Mouse (Mus musculus): Measurements from ENCODE around the gene Klc1. TPM values are rescaled to one million over a fixed set of nuclear protein-coding genes. Genes with fewer than 3 reads are reported as not detected.

Klc1 gene
- total RNA-seq, 2 experiments from 2014 or later, result 159 to 169 TPM

DNA sequence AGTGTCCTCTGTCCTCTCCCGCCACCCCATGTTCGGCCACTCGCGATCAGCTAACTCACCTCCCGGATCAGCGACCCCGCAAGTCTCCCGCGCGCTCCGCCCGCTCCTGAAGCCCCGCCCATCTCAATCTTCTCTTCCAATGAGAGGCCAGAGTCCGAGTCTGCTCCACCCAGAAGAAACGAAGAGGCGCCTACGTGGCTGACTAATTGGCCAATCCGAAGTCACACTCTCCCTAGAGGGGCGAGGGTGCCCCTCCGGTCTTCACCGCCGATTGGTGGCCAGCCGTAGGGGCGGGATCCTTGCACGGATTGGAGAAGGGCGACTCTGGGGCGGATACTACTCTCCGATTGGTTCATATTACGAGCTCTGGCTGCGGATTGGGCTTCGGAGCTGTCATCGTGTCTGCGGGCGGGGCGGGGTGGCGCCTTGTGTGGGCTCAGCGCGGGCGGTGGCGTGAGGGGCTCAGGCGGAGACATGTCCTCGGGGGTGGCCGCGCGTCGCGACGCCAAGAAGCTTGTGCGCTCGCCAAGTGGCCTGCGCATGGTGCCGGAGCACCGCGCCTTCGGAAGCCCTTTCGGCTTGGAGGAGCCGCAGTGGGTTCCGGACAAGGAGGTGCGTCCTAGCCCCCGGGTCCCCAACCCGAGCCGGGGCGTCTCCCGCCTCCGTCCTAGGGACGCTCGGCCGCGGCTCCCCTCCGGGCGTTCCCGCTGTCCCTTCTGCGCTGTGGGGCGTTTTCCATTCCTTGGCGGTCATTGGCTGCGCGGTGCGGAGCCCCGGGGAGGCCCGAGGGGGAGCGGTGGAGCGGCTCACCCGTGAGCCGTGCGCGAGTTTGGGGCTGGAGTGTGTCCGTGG is 55.3 kb downstream of the Klc1 start, which contains the start of the genes Xrcc3 and Zfyve21:
Gene Xrcc3 (minus strand): TSS at position 108 of the 852 bp plus-strand sequence.
Gene Zfyve21 (plus strand): TSS at position 405 of the 852 bp plus-strand sequence.
- peak; percentile 98 for DNase-seq

DNA sequence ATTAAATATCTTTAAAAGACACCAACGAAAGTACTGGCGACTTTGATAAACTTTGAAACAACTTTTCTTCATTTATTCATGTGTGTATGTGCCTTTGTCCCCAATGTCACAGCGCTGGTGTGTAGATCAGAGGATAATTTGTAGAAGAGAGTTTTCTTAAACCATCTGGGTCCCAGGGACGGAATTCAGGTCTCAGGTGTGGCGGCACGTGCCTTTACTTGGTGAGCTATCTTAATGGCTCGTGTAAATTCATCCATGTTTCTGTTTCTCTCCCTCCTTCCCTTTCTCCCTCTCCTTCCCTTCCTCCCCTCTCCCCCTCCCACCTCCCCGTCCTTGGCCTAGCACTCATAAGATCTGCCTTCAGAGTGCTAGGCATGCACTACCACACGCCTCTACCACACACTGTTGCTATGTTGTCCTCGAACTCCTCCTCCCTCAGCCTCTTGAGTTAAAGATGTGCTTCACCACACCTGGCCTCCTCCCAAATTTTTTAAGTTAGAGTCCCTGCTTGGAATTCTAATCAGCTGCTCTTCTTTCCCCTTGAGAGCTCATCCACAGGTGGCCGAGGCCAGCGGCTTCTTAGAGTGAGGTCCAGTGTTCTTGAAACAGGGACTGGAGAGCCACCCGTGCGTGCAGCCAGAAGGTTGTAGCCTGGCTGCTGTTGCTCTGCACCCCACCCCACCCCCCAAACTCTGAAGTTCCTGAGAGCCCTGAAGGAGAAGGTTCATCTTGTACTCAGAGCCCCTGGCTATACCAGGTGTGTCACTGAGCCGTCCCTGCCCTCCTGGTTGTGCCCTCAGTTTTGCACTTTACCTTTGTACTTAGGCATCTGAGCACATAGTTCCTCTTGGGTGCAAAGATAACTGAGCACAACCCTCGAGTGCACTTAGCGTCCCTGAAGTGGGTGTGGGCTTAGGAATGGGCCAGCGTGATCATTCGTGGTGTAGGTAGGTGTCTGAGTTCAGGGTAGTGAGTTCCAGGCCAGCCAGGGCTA is 56.4 kb downstream of the Klc1 start:
- DNase-seq, result no peak

DNA sequence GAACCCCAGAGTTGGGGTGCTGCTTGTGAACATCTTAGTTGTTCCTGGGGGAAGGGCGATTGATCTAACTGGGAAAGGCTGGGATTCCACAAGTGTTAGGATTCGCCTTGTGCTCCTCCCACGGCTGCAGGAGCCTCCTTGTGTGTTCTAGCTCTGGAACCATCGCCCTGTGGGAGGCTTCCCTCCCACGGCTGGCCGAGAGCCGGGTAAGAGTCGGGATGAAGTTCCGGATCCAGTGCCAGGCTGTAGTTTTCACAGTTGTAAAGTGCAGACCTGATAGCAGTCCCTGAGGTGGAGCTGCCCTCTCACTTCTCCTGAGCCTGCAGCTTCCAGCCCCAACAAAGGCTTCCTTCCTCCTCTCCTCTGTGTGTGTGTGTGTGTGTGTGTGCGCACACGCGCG is 57.9 kb downstream of the Klc1 start:
- DNase-seq, result peak; percentile 59

DNA sequence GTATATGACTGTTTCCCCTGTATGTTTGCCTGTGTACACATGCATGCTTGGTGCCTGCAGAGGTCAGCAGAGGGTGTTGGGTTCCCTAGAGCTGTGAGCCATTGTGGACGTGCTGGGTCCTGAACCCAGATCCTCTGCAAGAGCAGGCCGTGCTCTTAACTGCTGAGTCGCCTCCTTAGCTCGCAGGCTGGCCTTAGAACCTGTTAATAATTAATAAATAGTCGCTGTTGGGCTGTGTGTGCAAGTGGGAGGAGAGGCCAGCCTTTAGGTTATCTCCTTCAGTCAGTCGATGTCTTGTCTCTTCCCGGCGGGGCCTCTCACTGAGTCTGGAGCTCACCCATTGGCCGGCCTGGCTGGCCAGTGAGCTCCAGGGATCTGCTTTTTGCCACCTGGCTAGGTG is 58.3 kb downstream of the Klc1 start:
- no peak for DNase-seq

DNA sequence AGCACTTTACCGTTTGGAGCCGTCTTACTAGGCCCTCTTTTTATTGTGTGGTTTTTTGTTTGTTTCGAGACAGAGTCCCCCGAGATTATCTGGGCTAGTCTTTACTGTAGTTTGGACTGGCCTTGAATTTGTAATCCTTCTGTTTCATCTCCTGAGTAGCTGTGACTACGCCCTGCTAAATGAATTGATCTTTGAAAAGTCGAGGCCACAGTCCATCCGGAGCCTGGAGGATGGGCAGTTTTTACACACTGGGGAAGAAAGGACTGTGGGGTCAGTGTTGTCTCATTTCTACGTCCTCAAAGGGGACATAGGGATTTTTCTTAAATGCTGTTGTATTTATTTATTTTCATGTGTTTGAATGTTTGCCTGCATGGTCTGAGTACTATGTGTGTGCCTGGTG is 59.3 kb downstream of the Klc1 start:
- no peak for DNase-seq

DNA sequence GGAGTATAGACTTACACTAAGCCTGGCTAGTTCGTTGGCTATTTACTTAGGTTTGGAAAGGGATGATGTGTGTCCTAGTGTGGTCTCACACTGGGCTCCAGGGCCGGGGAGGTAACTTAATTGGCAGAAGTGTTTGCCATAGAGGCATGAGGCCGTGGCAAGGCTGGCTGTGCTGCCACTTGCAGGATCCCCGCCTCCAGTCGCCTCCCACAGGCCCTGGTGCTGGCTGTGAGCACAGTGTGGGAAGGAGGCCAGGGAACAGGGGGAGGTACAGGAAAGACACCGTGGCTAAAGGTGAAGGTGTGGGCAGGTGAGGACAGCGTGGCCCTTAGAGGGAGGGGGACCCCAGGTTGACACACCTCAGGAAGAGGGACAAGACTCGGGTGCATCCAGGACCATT is 61.3 kb downstream of the Klc1 start:
- no peak for DNase-seq

DNA sequence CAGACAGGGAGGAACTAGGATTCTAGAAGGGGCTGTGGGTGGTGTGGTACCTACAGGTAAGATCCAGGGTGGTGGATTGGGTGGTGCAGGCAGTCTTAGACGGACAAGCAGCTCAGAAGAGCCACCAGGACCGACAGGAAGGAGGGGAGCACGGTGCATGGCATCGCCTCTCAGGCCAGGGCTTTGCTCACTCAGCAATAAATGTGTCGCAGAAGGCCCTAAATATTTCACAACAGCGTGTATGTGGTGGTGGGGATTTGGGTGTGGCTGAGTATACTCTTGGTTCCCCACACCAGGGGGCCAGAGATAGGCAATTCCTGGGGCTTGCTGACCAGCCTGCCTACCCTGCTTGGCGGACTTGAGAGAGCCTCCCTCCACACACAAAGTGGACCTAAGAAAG is 62.1 kb downstream of the Klc1 start:
- DNase-seq, result no peak

DNA sequence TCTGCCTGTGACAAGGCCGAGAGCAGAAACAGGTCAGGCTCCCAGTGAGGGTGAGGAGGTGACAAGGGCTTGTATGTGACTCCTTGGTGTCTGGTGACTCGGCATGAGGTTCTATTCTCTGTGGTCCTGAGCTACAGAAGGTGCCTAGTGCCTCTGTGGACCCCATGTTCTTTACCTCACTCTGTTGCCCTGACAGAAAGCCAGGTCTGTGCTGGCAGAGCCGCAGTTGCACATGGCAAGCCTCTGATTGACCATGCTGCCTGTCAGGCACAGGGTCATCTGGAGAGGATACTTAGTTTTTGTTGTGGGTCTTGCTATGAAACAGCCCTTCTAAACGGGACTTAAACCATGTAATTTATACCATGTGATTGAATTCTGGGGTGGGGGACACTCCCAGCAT is 63.3 kb downstream of the Klc1 start:
- no peak for DNase-seq

DNA sequence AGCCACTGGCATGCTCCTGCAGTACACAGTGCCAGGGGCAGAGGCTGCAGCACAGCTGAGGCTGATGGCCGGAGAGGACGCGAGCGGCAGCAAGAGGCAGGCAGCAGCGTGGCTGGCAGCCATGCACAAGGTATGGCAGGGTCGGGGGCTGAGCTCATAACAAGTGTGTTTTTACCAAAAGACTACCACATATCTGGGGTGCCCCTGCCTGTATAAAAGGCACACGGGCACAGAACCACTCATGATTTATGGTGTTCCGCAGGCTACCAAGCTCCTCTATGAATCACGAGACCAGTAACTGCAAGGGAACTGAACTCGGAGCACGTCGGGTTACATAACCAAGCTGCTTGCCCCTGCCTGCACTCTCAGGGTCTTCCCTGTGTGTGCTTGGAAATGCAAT is 68.9 kb downstream of the Klc1 start:
- DNase-seq, result no peak

DNA sequence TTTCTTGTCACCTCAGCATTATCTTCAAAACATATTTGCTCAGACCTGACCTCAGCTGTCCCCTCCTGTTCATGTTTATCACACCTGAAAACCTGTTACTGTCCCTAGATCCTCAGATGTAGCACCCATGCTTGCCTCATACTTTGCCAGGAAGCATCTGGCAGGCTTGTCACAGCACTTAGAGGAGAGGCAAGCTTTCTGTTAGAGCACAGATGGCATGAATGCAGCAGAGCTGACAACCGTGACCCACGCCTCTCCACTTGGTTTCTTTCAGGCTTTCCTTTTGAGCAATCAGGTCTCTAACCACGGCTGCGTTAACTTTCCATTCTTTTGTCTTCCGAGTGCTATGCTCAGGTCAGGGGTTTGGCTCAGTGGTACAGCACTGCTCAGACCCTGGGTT is 70.8 kb downstream of the Klc1 start:
- no peak for DNase-seq

DNA sequence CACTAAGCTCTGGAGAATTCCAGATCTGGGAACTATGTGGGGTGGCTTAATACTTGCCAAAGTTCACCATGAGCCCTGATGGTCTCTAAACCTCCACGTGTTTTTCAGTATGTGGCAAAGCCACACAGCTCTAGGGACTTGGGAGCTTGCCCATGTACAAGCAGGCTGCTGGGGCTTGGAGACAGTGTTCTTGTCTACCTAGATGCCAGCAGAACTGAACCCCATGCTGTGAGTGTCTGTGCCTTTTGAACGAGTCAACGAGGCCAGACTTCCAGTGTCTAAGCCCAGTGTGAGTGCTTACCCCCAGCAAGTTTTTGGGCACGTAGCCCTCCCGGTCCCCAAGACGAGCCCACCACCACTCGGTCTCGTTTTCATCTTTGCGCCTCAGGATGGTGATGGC is 71.3 kb downstream of the Klc1 start:
- no peak for DNase-seq

DNA sequence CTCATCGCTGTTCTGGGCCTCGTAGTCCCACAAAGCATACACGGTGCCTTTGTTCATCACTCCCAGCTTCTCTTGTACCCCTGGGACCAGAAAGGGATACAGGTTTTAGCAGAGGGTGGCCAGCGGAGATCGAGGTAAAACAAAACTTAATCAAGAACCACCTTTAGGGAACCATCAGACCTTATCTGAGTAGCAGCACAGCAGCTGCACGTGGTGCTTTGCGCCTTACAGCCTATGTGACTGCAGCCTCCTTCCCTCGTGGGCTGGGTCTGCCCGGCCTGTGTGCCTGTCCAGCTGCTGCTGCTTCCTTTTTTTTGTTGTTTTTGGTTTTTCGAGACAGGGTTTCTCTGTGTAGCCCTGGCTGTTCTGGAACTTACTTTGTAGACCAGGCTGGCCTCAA is 71.7 kb downstream of the Klc1 start:
- DNase-seq, result no peak

DNA sequence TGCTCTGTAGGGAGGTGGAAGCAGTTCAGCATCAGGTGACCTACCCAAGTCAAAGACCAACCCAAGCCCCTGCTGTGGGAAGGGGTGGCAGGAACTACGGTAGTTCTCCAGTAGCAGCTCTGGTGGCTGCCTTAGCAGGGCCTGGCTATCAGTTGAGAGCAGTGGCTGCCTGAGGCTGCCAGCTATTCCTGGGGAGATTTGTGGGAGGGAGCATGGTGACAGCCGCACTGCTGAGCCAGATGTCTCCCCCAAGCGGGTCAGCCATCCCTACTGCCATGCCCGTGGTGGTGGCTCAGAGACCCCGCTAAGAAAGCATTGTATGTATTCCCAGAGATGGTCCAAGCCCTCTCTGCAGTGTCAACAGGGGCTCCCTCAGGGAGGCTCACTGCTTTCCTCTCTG is 74.0 kb downstream of the Klc1 start:
- DNase-seq, result no peak

DNA sequence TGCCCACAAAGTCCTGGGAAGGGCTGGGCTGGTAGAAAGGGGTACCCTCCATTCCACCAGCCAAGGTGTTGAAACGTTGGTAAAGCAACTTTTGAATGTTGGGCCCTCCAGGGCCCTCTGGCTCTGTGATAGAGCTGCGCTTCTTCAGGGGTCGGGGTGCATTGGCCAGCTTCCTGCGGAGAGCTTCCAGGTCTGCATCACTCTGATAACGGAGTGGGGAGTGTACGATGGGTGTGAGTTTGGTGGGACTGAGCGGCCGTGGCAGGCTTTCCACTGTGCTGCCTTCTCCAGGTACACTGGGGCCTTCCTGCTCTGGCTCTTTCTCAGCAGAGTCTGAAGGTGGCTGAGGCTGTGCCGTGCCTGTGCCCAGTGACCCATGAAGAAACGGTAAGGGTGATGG is 74.8 kb downstream of the Klc1 start:
- no peak for DNase-seq

DNA sequence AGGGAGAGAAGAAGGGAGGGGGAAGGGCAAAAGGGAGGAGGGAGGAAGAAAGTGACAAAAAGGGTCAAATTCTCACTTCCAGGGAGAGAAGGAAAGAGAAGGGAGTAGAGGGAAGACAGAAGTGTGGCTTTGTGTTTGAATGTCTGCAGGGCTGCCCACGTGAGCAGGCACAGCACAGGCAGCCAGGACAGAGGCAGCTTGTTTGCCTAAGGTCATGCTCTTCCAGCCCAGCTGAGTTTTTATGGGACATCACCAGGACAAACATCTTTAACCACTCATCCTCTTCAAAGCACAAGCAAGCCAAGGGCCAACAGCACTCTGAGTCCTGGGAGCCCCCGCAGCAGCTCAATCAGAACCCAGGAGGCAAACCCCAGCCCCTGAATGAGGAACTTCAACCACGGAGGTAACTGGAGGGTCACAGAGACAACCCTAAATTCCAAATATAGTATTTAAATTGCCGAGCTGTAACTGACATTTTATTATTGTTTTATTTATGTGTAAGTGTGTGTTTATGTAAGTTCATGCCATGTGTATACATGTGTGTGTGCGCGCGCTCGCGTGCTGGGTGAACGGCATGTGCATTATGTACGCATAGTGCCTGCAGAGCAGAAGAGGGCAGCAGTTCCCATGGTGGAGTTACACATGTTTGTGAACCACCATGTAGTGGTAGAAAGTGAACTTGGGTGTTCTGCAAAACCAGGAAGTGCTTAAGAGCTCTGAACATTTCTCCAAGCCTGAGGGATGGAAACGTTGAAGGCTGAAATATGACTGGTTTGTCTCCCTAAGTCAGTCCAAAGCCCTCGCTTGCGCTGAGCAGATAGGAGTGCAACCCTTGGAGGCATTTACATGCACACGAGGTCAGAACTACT is 84.2 kb downstream of the Klc1 start:
- DNase-seq, result no peak

DNA sequence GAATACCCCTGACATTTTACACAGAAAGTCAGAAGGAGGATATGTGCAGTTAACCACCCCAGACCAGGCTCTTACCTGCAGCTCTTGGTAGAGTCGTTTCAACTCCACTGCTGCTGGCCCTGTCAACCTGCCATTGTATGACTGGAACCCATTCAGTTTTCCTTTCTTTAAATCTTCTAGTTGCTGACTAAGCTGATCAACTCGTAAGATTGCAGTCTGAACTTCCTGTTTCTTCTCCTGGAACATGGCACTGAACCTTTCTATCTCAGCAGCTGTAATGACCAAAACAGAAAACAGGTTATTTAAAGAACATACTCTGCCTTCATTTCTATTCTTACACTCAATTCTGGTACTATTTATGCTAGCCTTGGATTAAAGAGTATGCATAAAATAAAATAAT is 84.8 kb downstream of the Klc1 start:
- DNase-seq, result no peak

DNA sequence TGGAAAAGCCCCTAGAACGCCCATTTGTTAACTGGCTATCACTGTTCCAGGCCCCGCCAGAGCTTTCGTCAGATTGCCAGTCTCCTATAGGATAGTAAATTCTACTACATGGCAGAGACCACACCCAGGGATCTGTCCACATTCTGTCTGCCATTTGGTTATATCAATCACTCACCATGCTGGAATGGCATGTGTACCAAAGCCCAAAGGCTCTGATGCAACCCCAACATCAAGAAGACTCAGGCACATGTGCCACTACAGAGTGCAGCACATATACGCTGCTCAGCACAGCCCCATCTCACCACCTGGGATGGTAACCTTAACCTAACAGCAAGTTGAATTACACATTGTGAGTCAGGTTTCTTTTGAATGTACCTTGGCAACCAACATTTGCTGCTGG is 87.3 kb downstream of the Klc1 start:
- no peak for DNase-seq

DNA sequence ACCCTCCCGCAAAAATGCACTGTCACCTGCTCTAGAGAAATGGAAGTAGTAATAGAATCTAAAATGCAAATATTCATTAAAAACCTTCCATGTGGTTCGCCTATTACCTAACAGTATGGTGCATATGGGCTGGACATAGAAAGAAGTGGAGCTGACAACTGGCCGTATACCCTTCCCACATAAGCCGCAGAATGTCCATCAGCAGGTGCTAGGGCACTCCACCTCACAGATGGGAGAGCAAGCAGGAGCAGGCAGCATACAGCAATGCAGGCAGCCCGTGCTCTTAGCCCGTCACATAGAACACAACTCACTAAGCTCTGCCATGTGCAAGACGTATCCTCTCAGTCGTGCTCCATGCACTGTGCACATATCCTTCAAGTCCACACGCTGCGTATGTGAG is 88.2 kb downstream of the Klc1 start:
- DNase-seq, result no peak

DNA sequence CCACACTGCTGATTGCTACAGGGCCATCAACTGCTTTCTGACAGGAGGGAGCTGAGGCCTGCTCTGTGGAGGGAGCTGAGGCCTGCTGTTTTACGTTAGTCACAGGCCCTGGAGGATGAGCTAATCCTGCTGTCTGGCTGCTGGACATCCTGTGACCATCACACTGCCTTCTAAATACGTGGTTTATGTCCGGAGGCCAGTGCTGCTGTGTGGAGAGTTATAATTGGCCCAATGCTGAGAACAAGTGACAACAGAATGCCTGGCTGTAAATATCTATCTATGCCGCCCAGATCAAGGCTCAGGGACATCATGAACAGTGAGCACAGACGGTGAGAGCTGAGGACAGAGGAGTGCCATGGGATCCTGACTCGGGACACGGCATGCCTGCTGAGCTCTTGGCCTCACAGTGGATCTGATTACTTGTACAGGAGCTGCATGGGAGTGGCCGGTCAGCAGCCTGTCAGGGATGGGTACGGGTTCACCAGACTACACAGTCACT is 89.7 kb downstream of the Klc1 start:
- peak; percentile 23 for DNase-seq

DNA sequence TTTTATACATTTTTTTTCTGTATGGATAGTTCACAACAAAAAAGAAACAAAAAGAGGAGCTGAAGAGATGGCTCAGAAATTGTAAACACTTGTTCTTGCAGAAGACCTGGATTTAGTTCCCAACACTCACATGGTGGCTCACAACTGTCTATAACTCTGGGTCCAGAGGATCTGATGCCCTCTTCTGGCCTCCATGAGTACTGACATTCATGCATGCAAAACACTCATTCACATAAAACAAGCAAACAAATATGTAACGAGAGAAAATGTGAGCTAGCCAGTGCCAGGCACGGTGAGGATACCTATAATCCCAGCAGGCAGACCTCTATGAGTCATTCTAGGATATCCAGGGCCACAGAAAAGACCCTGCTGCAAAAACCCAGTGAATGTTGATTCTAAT is 92.6 kb downstream of the Klc1 start:
- no peak for DNase-seq

DNA sequence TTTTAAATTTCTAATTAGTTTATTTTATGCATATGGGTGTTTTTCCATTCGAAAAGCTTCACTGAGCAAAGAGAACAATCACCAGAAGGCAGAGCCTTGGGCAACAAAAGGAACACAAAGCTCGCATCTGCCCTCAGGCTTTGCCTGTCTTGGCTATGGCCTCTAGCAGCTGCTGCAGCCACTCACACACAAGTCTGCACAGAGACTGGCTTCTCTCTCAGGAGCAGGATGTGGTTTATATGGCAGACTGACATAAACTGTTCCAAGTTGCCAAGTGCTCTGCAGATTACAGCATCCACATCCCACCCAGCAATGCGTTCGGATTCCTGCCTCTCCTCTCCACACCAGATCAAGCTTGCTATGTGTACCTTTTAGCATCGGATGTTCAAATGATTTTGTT is 93.1 kb downstream of the Klc1 start:
- DNase-seq, result no peak

DNA sequence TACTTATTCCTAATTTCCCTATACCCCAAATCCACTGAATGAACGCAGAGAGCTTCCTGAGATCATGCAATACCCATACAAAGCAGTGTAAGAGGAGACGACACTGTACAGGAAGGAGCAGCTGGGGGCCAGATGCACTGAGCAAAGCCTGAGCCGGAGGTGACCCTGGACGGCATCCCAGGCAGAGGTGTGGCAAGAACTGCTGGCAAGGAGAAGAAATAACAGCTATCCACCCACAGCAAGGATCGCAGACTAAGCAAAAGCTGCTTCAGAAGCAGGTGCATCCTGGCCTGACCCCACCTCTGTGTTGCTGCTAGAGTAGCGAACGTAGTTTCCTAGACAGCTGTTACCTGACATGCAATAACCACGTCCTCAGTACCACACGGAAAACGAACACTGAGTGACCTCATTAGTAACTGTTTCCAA is 94.4 kb downstream of the Klc1 start:
- peak; percentile 54 for DNase-seq

Measured in heart, postnatal 4 days (tissue).